Mouse (Mus musculus): ENCODE data around the gene Chrdl1. TPM values are rescaled to one million over a fixed set of nuclear protein-coding genes. Genes with fewer than 3 reads are reported as not detected.

Chrdl1 gene
- polyA plus RNA-seq, 1 experiment from 2014 or later: 2.2 TPM

DNA sequence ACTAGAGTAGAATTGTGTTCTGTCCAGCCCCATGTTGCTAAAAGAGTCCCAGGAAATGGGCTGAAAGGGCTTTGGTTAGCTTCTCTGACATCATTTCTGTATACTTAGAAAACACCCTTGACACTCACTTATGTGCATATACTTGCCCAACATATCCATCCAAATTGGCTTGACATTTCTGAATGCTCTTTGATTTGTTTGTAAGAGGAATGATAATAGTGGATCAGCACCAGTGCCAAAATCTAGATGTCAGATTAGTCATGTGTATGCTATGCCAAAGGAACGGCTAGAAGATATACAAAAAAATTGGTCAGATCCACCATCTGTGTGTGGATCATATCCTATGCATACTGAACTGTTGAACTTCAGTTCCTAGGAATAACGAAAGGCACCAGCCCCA lies 99.3 kb downstream of the Chrdl1 start:
- DNase-seq (ENCODE audit: low spot score): no peak
- no peaks in the 10 kb centered on the region for H3K4me1 ChIP-seq
- no peak overlapping the region for H3K4me3 ChIP-seq
- no peaks in the 10 kb centered on the region for H3K9me3 ChIP-seq
- H3K27me3 ChIP-seq (ENCODE audit: insufficient read depth, poor library complexity, severe bottlenecking): peaks cover 3% of the 10 kb centered on the region; the same call in 1 of the 2 replicates
- WGBS: 79% methylated on average over 2 of the region's 2 CpGs
- no peaks in the 10 kb centered on the region for H3K36me3 ChIP-seq
- H3K27ac ChIP-seq: no peak overlapping the region

DNA sequence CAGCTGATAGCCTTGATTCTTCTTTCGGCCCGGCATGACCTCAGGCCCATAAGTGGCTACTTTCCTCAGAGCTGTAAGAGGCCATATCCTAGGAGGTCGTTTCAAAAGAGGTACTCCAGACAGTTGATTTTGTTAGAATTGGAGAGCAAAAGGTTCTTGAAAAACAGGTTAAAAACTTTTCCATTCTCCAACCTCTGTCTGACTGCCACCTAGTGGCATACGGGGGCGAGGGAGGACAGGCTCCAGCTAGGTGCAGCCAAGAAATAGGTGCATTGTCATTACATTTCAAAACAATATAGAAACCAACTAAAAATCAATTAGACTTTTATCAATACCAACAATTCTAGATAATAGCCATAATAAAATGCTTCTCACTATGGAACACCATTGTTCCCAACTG lies 118.9 kb downstream of the Chrdl1 start:
- Histone ChIP-seq H3K36me3 (no peaks in the 10 kb centered on the region), H3K9me3 (no peaks in the 10 kb centered on the region; the same call in 1 of the 2 replicates), H3K27me3 (ENCODE audit: insufficient read depth, poor library complexity, severe bottlenecking) (no peaks in the 10 kb centered on the region), H3K4me1 (no peaks in the 10 kb centered on the region), H3K4me3 (no peak overlapping the region), H3K27ac (no peak overlapping the region)
- WGBS: 32% methylated on average over 5 of the region's 5 CpGs
- DNase-seq (ENCODE audit: low spot score): no peak

DNA sequence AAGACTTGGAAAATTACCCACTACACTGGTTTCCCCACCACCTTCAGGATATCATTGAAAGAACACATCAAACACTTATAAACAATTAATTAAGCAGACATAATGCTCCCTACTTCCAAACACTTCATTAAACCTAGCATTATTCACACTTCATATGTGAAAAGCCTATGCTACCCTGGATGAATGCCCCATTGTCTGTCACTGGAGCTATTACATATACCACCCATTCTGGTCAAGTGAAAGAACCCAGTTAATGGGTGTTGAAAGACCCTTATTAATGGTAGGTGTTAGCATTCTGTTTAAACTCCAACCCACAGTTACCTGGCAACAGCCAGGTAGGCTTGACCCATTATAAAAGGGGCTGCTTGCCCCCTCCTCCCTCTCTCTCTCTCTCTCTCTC lies 143.4 kb downstream of the Chrdl1 start:
- no peak for DNase-seq (ENCODE audit: low spot score)
- no peaks in the 10 kb centered on the region for H3K9me3 ChIP-seq
- H3K27ac ChIP-seq: no peak overlapping the region
- H3K4me1 ChIP-seq: no peaks in the 10 kb centered on the region
- no peaks in the 10 kb centered on the region for H3K36me3 ChIP-seq
- no peak overlapping the region for H3K4me3 ChIP-seq
- H3K27me3 ChIP-seq (ENCODE audit: insufficient read depth, poor library complexity, severe bottlenecking): no peaks in the 10 kb centered on the region

Other genes starting within 250 kb of the Chrdl1 start
- 4.2 and 5.6 TPM in 2 replicates for gene Pak3, start 124.3 kb upstream of the Chrdl1 start, polyA plus RNA-seq (2016; fragmentation: Nextera tagmentation; extraction: Ambion mirVana)

Measured in heart, embryonic 10.5 days (tissue).